Mouse (Mus musculus): Measurements from ENCODE around the gene Wasf2. TPM values are rescaled to one million over a fixed set of nuclear protein-coding genes. Genes with fewer than 3 reads are reported as not detected.

Gene Wasf2
- polyA plus RNA-seq (2012; rRNA removed) = 10.2 and 12.9 TPM in 2 replicates

GRCm38 (mm10) chr4:133129931-133130889 lies at the start of gene Wasf2:
TSS of gene Wasf2 (plus strand) at chr4:133130505.

GRCm38 (mm10) chr4:133211751-133212561 lies 81.7 kb downstream of the Wasf2 start, which contains the start of the genes Cd164l2 and Gpr3:
TSS of gene Cd164l2 (plus strand) at chr4:133212131.
TSS of gene Gpr3 (minus strand) at chr4:133212536.

DNA sequence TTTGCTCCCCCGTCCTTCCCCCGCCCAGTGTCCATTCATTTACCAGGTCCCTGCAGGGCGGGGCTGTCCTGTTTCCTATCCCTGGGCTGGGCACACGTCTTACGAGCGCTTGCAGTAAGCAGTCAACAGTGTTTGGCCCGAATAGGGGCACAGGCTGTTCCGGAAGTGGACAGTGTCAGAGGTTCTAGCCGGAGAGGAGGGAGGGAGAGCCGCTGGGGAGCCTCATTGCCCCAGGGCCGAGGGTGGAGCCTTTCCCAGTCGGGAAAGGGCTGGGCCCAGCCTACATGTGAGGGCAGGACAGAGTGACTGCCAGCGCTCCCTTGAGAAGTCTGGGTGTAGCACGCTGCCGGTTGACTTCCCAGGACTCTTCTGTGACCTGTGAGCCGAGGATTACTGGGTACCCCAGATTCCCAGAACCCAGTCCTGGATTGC lies 110.2 kb downstream of the Wasf2 start, which contains the start of gene Map3k6:
Gene Map3k6 (plus strand): TSS at position 329 of the 432 bp plus-strand sequence.

Other genes starting within 250 kb of the Wasf2 start
- 13.7 and 15.7 TPM in 2 replicates for gene Stx12, start 246.0 kb upstream of the Wasf2 start, polyA plus RNA-seq (2012; rRNA removed)
- gene Fam76a, start 207.9 kb upstream of the Wasf2 start, polyA plus RNA-seq (2012; rRNA removed) = 7.5 and 8.1 TPM in 2 replicates
- gene Fgr, start 156.4 kb upstream of the Wasf2 start, polyA plus RNA-seq (2012; rRNA removed) = 0.60 and 0.91 TPM in 2 replicates
- gene Ahdc1, start 119.2 kb upstream of the Wasf2 start, polyA plus RNA-seq (2012; rRNA removed) = 1.1 and 1.2 TPM in 2 replicates
- 0.07 TPM in 1 of 2 replicates, not detected in the other for gene Cd164l2, start 81.6 kb downstream of the Wasf2 start, polyA plus RNA-seq (2012; rRNA removed)
- gene Gpr3, start 82.0 kb downstream of the Wasf2 start, polyA plus RNA-seq (2012; rRNA removed) = not detected in 2 replicates
- gene Map3k6, start 110.3 kb downstream of the Wasf2 start, polyA plus RNA-seq (2012; rRNA removed) = 1.9 and 2.1 TPM in 2 replicates
- gene Sytl1, start 132.6 kb downstream of the Wasf2 start, polyA plus RNA-seq (2012; rRNA removed) = 0.35 and 0.40 TPM in 2 replicates
- gene Tmem222, start 147.3 kb downstream of the Wasf2 start, polyA plus RNA-seq (2012; rRNA removed) = 28.7 and 32.3 TPM in 2 replicates
- 5.4 and 6.4 TPM in 2 replicates for gene Wdtc1, start 223.0 kb downstream of the Wasf2 start, polyA plus RNA-seq (2012; rRNA removed)
- 5.6 and 6.9 TPM in 2 replicates for gene Slc9a1, start 239.2 kb downstream of the Wasf2 start, polyA plus RNA-seq (2012; rRNA removed)